Mouse (Mus musculus) C3H10T1/2 (cell line): ENCODE data around the gene Cinp. TPM values are rescaled to one million over a fixed set of nuclear protein-coding genes. Genes with fewer than 3 reads are reported as not detected.

Source experiments
- polyA plus RNA-seq, 2 experiments: library from polyadenylated mRNA; unstranded; fragments of >200 nt; fragmentation: generic; extraction: Trizol; gene quantifications; one replicate each; pipeline ENCODE4 v1.2.1; 2012; ENCODE audit warnings: missing spikeins in 2 of 2

Gene Cinp
- 10 to 100 TPM; 39.8 to 40.9 TPM for polyA plus RNA-seq

DNA sequence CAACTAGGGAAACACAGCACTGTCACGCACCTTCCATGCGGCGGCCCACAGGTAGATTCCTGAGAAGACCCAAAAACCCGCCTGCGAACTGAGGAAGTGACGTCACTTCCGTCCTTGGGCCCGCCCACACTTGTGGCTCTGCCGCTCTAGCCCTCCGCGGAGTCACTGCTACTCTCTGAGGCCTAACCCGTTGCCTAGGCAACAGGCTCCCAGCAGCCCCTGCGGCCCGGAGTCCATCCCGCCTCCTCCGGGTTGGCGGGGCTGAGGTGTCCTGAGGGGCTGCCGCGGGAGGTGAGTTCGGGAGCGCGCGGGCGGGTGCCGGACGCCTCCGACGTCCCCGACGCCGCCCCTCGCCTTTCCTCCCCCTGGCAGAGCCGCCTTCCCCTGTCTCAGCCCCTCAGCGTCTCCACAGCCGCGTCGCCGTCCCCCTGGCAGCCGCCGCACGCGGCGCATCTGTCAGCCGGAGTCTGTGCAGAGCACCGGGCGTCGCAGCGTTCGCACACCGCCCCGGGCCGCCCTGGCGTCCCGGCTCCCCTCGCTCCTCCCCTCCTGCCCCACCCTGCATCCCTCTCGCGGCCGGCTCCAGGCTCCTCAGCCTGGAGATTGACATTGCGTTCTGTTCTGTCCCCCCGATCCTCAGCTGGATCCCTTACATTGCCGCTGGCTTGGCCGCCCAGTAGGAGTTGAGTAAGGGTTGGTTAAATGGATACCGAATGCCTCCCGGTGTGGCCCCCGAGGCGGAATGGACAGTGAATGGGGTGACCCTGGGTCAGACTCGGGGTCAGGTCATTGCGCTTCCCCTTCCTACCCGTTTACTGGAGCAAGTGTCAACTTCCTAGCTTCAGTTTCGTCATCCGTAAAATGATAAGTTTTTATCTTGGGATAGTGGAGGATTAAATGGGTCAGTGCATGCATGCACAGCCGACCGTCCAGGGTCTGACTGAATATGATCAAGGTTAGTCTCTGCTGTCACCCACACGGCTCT is at the start of gene Cinp, which contains the start of gene Tecpr2:
Gene Cinp, minus strand, starts transcription at position 110 of the 985 bp plus-strand sequence.
Gene Tecpr2, plus strand, starts transcription at position 229 of the 985 bp plus-strand sequence.

DNA sequence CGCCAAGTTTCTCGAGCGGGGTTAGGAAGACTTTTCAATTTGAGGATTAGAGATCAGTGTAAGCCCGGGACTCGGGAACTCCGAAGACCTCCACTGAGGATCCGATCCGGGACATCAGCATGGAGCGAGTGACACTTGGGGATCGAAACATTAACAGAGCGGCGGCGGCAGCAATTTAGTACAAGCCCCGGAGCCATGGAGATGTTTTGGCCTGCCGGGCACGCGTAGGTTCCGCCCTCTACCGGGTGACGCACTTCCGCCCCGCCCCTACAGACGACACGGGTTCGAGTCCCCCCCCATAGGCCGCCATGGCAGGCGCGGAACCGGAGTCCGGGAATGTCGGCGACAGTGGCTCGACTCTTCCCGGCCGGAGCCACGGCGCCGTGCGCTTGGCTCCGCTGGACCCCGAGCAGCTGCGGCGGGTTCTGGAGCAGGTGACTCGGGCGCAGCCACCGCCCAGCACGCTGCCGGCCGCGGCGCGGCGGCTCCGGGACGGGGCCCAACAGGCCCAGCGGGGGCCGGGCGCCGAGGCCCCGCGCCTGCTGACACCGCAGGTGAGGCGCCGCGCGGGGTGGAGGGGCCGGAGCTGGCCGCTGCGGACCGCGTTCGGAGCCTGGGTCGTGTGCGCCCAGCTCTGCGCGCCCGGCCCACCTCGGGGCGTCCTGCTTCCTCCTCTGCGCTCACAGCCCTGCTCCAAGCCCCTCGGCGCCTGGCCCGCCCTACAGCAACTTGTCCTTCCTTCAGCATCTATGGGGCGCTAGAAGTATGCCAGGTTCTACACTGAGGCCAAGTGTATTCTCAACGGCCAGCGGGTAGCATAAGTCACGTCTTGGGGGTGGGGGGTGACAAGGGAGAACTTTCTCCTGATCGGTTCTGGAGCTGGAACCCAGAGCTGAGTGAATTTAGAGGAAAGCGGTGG is 38.7 kb downstream of the Cinp start, which contains the start of gene Zfp839:
Gene Zfp839, plus strand, starts transcription at position 244 of the 919 bp plus-strand sequence.

DNA sequence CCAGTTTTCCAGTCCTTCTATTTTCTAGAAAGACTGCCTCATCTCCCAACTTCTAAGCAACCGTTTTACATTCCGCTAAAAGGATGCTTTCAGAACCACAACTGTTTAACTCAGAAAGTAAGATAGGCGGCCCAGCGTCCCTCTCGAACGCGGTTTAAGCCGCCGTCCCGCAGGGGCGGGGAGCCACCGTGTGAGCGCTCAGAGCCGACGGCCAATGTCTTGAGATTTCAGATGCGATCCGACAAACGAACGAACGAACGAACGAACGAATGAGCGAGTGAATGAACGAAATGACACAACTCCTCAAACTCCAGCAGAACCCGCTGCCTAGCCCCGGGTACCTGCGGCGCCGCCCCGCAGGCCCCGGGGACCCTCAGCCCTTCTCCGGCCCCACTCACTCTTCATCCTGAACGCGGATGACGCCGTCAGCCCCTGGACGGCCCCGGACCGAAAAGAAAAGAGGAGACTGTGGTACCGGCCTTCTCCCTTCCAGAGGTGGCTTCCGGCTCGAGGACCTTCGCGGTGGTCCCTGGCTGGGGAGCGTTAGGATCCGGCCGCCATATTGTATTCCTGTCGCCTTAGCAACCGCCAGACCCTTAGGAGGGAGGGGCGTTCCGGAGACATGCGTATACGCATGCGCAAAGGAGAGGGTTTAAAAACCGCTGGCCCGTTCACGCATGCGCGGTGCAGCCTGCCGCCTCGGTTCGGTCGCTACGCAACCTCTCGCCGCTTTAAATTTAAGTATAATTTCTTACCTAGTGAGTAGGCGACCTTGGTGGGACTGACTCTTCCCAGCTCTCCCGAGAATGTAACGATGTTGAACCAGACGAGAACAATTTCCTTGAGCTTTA is 48.4 kb downstream of the Cinp start, which contains the start of gene Mok:
Gene Mok, minus strand, starts transcription at position 592 of the 851 bp plus-strand sequence.

Other genes starting within 250 kb of the Cinp start
- under 1 TPM in 1 of 2 experiments, not detected in 1; 0.06 TPM for gene 1700001K19Rik, start 206.5 kb downstream of the Cinp start, polyA plus RNA-seq
- 10 to 100 TPM; 60.2 to 64.2 TPM for gene Hsp90aa1, start 186.4 kb downstream of the Cinp start, polyA plus RNA-seq
- 10 to 100 TPM in 1 of 2 experiments, under 1 TPM in 1; 0.98 to 11.8 TPM for gene Wdr20, start 151.2 kb downstream of the Cinp start, polyA plus RNA-seq
- gene Mok, start 48.2 kb downstream of the Cinp start, polyA plus RNA-seq = 1 to 10 TPM; 2.0 to 5.1 TPM
- 1 to 10 TPM in 1 of 2 experiments, under 1 TPM in 1; 0.48 to 4.0 TPM for gene Zfp839, start 38.9 kb downstream of the Cinp start, polyA plus RNA-seq
- 1 to 10 TPM in 1 of 2 experiments, under 1 TPM in 1; 0.44 to 3.1 TPM for gene Tecpr2, start 119 bp upstream of the Cinp start, polyA plus RNA-seq
- gene Ankrd9, start 89.9 kb upstream of the Cinp start, polyA plus RNA-seq = 10 to 100 TPM; 11.3 to 12.7 TPM
- gene Rcor1, start 150.2 kb upstream of the Cinp start, polyA plus RNA-seq = 1 to 10 TPM in 1 of 2 experiments, under 1 TPM in 1; 0.51 to 8.3 TPM